Mouse (Mus musculus) liver, embryonic 12.5 days (tissue): ENCODE measurements at regions not wholly inside any gene's neighbourhood (a gene's known extent, or its start where the extent isn't known, plus 50 kb on each side); places are given as distances from the start of the nearest gene placed in this dataset.
"Not testable (repeated sequence)": the region's sequence is repeated elsewhere in the genome, so short reads cannot be mapped to it uniquely, and the experiment has no call there.

Experiments used
- ATAC-seq: fragments of 200-750 bp; cut with Nextera tagmentation; 2 replicates; pipeline ENCODE4 v1.8.0; 2017; ENCODE audit warnings: moderate number of reproducible peaks, mild to moderate bottlenecking, moderate library complexity
- H3K27ac ChIP-seq: fragments of 300-500 bp; sonication (generic); 2 replicates; pipeline ENCODE4 v1.5.1; 2016; ENCODE audit warnings: mild to moderate bottlenecking
- H3K27me3 ChIP-seq: fragments of 300-500 bp; sonication (generic); replicated peaks from 2 replicates; pipeline ENCODE4 v1.6.1; 2016; ENCODE audit warnings: mild to moderate bottlenecking, moderate library complexity
- H3K36me3 ChIP-seq: fragments of 300-500 bp; sonication (generic); 2 replicates; pipeline ENCODE4 v1.6.1; 2016; ENCODE audit warnings: mild to moderate bottlenecking, moderate library complexity
- H3K4me1 ChIP-seq: fragments of 300-500 bp; sonication (generic); 2 replicates; pipeline ENCODE4 v1.6.1; 2016
- H3K4me2 ChIP-seq: fragments of 300-500 bp; sonication (generic); 2 replicates; pipeline ENCODE4 v1.6.1; 2016; ENCODE audit warnings: mild to moderate bottlenecking, moderate library complexity
- H3K4me3 ChIP-seq: fragments of 300-500 bp; sonication (generic); 2 replicates; pipeline ENCODE4 v1.5.1; 2016; ENCODE audit warnings: mild to moderate bottlenecking, moderate library complexity
- H3K9ac ChIP-seq: fragments of 300-500 bp; sonication (generic); 2 replicates; pipeline ENCODE4 v1.6.1; 2016; ENCODE audit warnings: mild to moderate bottlenecking, moderate library complexity
- H3K9me3 ChIP-seq: fragments of 300-500 bp; sonication (generic); replicated peaks from 2 replicates; pipeline ENCODE4 v1.6.1; 2016; ENCODE audit warnings: mild to moderate bottlenecking, moderate library complexity
- WGBS: fragments of 180-500 bp; shearing (Covaris S2); methylation state at CpG from one replicate; pipeline ENCODE4 v1.1.7; 2016; ENCODE audit not compliant: insufficient replicate concordance; 5-methylcytosine and 5-hydroxymethylcytosine counted together

DNA sequence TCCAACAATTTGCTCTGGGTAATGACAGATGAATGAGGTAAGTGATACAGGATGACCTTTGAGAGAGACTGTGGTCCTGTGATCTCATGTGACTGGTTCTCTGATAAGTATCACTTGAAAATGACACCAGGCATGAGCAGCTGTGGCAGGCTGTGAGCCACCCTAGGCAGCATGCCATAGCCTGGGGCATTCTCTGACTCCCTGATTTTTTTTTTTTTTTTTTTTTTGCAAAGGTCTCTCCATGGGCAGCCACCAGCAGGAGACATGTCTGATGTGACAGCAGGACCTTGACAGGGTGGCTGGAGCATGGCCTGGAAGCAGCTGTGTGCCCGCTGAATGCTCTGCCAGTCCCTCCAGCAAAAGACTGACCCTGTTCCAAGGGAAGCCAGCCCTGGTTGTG is 116.4 kb upstream of the Vldlr start:
- no peak overlapping the region for H3K27ac ChIP-seq
- no peak for ATAC-seq

DNA sequence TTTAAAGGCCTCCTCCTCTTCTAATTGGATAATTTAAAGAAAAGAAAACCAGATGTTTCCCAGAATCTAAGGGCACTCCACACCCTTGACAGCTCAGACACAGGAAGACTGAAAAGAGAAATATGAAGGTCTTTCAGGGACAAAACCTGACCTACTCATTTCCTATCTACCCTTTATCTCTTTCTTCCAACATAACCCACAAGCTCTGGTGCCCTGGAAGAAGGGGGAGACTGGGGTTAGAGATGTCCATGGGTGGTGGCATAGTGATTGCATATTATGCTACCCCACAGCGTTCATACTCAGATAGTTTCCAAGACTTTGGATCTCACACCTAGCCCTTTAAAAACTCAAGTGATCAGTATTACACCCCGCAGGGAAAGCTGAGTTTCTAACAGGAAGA is 105.8 kb upstream of the Vldlr start:
- no peak overlapping the region for H3K4me2 ChIP-seq
- H3K27ac ChIP-seq = no peak overlapping the region
- no peaks in the 10 kb centered on the region for H3K4me1 ChIP-seq
- no peak overlapping the region for H3K9ac ChIP-seq
- WGBS = 29% methylated on average over 2 of the region's 2 CpGs
- H3K9me3 ChIP-seq = no peaks in the 10 kb centered on the region
- H3K4me3 ChIP-seq = no peak overlapping the region
- H3K36me3 ChIP-seq = no peaks in the 10 kb centered on the region
- no peaks in the 10 kb centered on the region for H3K27me3 ChIP-seq
- no peak for ATAC-seq

More for the DNA sequence above, 116.4 kb upstream of the Vldlr start:
- 56% methylated on average over 1 of the region's 1 CpGs for WGBS
- no peaks in the 10 kb centered on the region for H3K36me3 ChIP-seq
- no peak overlapping the region for H3K9ac ChIP-seq
- no peak overlapping the region for H3K4me2 ChIP-seq
- no peak overlapping the region for H3K4me3 ChIP-seq
- H3K9me3 ChIP-seq = no peaks in the 10 kb centered on the region
- no peaks in the 10 kb centered on the region for H3K27me3 ChIP-seq
- H3K4me1 ChIP-seq = no peaks in the 10 kb centered on the region

DNA sequence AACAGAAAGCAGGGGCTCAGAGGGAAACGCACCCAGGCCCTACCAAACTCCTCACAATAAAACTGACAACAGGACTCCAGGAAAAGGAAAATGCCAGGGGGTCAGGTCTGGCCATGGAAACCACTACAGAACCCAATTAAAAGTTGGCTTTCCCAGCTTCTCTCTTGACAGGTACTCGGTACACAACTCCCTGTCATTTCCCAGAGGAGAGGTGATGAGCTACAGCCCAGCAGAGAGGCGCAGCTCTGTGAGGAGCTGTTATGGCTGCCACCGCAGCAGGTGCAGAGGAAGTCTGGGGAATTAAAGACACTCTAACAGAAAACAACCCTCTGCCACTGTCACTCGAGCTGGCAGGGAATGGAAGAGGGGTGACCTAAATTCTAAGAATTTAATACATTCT is 95.4 kb upstream of the Vldlr start:
- Histone ChIP-seq H3K27ac (no peak overlapping the region), H3K4me1 (no peaks in the 10 kb centered on the region), H3K36me3 (no peaks in the 10 kb centered on the region), H3K27me3 (no peaks in the 10 kb centered on the region), H3K9ac (no peak overlapping the region), H3K9me3 (no peaks in the 10 kb centered on the region), H3K4me2 (no peak overlapping the region), H3K4me3 (no peak overlapping the region)
- WGBS = 59% methylated on average over 5 of the region's 5 CpGs
- ATAC-seq = no peak

DNA sequence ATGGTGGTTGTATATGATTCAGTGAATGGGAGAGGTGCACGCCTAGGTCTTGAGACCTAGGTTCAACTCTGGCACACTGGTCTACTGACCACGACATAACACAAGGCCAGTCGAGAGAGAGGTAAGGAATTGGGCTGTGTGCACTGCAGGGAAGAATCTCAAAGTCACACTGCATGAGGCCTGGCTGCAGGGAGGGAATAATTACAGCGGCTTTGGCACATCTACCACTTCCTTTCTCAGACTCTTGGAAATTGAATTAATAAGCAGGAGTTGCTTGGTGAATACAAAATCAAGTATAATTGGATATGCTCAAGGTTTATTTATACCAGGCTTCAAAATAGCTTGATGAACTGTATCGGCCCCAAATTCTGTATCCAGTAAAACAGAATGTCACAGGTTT is 93.9 kb upstream of the Vldlr start:
- Histone ChIP-seq H3K4me3 (no peak overlapping the region), H3K27ac (no peak overlapping the region), H3K9me3 (no peaks in the 10 kb centered on the region), H3K9ac (no peak overlapping the region), H3K36me3 (no peaks in the 10 kb centered on the region), H3K27me3 (no peaks in the 10 kb centered on the region), H3K4me1 (no peaks in the 10 kb centered on the region), H3K4me2 (no peak overlapping the region)
- WGBS = 67% methylated on average over 5 of the region's 5 CpGs
- no peak for ATAC-seq

DNA sequence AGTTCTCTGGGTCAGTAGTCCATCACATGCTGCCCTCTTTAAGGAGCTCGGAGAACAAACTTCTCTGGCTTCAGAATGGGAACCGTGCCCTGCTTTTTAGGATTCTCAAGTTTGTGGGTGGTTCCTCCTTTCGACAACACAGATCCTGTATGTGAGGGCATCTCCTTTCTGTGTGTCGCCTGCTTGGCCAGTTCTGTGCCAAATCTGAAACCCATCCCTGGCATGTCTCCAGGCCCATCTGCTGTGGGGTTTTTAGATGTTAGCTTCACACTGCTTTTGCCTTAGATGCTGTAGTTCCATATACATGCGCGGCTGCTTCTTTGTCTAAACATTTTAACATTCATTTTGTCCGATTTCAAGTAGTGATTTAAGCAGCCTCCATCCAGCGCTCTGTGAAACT is 93.0 kb upstream of the Vldlr start:
- ATAC-seq = no peak
- Histone ChIP-seq H3K4me3 (no peak overlapping the region), H3K9ac (no peak overlapping the region), H3K9me3 (no peaks in the 10 kb centered on the region), H3K27me3 (no peaks in the 10 kb centered on the region), H3K4me2 (no peak overlapping the region), H3K36me3 (no peaks in the 10 kb centered on the region), H3K27ac (no peak overlapping the region), H3K4me1 (no peaks in the 10 kb centered on the region)
- 77% methylated on average over 8 of the region's 8 CpGs for WGBS

DNA sequence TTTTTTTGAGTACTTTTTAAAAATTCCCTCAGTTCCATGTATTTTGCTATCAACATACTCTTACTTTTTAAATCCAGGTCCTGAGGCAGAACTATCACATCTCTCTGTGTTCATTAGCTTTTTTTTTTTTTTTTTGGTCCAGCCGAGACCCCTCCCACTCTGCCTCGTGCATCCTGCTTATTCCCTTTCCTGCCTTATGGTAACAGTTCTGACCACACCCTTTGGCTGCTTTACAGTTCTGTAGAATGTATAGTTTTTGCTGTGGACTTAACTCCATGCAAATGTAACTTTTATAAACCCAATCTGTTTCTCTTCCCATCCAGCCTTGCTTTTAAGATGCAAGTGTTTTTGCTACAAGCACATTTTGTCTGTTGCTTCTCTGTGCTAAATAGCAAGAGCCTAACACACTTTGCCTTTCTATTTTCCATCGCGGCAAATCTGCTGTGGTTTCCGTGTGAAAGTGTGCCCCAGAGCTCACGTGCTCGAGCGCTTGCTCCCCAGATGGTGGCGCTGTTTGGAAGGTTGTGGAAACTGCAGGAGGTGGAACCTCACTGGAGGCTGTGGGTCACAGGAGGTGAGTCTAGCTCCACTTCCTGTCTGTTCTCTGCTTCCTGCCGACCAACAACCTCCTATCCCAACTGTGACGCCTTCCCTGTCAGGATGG is 92.3 kb upstream of the Vldlr start:
- no peaks in the 10 kb centered on the region for H3K27me3 ChIP-seq
- H3K36me3 ChIP-seq = no peaks in the 10 kb centered on the region
- H3K9ac ChIP-seq = no peak overlapping the region
- no peak for ATAC-seq
- no peak overlapping the region for H3K4me3 ChIP-seq
- no peaks in the 10 kb centered on the region for H3K9me3 ChIP-seq
- H3K4me2 ChIP-seq = no peak overlapping the region
- H3K4me1 ChIP-seq = no peaks in the 10 kb centered on the region
- WGBS = 29% methylated on average over 11 of the region's 11 CpGs
- no peak overlapping the region for H3K27ac ChIP-seq

DNA sequence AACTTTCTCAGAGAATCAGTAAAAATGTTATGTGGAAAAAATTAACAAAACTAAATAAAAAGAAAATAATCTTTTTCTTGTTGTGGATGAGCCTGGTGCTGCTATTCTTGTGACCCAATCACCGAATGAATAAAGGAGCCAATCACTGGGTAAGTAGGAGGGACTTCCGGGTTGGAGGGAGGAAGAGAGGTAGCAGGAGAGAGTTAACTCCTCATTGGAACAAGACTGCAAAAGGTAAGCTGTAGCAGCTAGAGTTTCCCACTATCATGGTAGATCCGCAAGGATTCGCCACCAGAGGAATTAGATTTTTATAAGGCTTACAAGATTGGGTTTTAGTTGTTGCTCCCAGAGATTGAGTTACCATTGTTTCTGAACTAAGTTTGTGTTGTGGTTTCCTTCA is 87.8 kb upstream of the Vldlr start:
- ATAC-seq = not testable (repeated sequence)

DNA sequence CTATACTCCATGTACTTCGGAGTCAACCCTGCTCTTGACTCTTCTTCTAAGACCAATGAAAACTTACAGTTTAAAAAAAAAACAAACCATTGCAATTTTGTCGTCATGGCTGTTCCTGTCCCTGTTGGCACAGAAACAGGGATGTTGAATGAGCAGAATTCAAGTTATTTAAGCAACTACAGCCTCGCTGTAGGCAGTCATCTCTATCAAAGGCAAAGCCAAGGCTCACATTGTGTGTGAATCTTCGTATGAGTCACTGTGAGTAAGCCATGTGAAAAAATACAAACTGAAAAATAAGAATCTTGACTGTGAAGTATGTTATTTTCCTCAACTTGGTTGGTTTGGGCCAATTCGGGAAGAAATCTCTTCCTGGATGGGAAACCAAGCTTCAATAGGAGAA is 81.9 kb upstream of the Vldlr start:
- Histone ChIP-seq H3K27ac (no peak overlapping the region), H3K9me3 (no peaks in the 10 kb centered on the region), H3K27me3 (no peaks in the 10 kb centered on the region), H3K36me3 (no peaks in the 10 kb centered on the region), H3K4me3 (no peak overlapping the region), H3K4me1 (no peaks in the 10 kb centered on the region), H3K4me2 (no peak overlapping the region), H3K9ac (no peak overlapping the region)
- ATAC-seq = no peak
- WGBS = 63% methylated on average over 5 of the region's 5 CpGs

More for the DNA sequence above, 87.8 kb upstream of the Vldlr start:
- not testable (repeated sequence) for H3K4me2 ChIP-seq, H3K9ac ChIP-seq, H3K4me3 ChIP-seq, H3K9me3 ChIP-seq, H3K27me3 ChIP-seq, H3K36me3 ChIP-seq, H3K27ac ChIP-seq, H3K4me1 ChIP-seq
- WGBS = 72% methylated on average over 4 of the region's 4 CpGs

DNA sequence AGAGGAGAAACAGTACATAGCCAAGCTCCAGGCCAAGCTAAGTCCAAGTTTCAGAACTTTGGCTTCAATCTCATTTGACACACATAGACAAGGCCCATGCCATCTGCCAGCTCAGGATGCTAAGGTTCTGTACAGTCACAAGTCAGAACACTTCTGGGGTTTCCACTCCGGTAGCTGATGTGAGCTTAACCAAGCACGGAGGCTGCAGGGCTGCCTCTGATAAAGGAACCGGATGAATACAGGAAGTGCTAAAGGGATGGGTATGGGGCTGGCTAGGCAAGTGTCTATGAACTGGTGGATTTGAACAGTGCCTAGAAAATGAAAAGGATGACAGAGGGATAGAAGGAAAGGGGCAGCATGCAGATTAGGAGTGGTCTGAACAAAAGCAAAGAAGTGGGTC is 75.4 kb upstream of the Vldlr start:
- H3K4me1 ChIP-seq = no peaks in the 10 kb centered on the region
- H3K9me3 ChIP-seq = no peaks in the 10 kb centered on the region
- no peak overlapping the region for H3K4me3 ChIP-seq
- no peaks in the 10 kb centered on the region for H3K36me3 ChIP-seq
- ATAC-seq = no peak
- H3K4me2 ChIP-seq = no peak overlapping the region
- no peak overlapping the region for H3K27ac ChIP-seq
- H3K27me3 ChIP-seq = no peaks in the 10 kb centered on the region; the same call in 1 of the 2 replicates
- H3K9ac ChIP-seq = no peak overlapping the region
- 16% methylated on average over 3 of the region's 3 CpGs for WGBS

DNA sequence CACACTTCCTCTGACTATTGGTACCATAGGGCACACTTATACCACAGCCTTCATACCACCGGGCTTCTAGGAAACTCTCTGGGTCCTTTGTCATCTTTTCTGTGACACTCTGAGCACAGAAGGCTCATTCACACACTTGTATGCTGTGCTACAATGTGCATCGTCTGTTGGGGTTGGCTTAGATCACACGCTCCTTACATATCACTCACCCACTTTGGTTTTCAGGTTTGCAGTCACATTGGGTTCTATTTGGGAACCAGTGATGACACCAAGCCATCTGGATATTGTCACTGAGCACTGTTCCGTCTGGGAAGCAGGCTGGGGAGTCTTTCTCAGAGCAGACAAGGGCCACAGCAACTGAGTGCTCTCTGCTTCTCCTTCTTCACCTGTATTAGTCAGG is 74.1 kb upstream of the Vldlr start:
- Histone ChIP-seq H3K9me3 (no peaks in the 10 kb centered on the region), H3K4me2 (no peak overlapping the region), H3K4me3 (no peak overlapping the region), H3K9ac (no peak overlapping the region), H3K27ac (no peak overlapping the region), H3K4me1 (no peaks in the 10 kb centered on the region), H3K27me3 (no peaks in the 10 kb centered on the region; the same call in 1 of the 2 replicates), H3K36me3 (no peaks in the 10 kb centered on the region)
- WGBS = 69% methylated on average over 4 of the region's 4 CpGs
- ATAC-seq = no peak

DNA sequence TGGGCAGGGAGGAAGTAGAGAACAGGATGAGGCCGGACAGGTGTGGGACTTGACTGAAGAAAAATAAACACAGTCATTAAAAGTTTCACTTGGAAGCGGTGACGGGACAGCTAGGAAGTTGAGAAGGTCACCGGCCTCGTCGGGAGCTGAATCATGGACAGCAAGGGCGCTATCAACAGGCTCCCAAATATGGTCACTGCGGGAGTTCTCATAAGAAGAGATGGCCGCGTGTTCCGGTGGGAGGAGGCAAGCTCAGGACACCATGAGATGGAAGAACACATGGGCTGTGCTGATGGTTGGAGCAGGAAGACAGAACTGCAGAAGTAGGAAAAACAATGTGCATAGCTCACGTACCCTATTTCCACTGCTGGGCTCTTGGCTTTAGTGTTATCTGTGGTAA is 68.9 kb upstream of the Vldlr start:
- H3K4me3 ChIP-seq = no peak overlapping the region
- no peaks in the 10 kb centered on the region for H3K9me3 ChIP-seq
- H3K4me2 ChIP-seq = no peak overlapping the region
- WGBS = 56% methylated on average over 12 of the region's 12 CpGs
- no peaks in the 10 kb centered on the region for H3K36me3 ChIP-seq
- peaks cover 7% of the 10 kb centered on the region; the same call in 1 of the 2 replicates for H3K4me1 ChIP-seq
- no peak for ATAC-seq
- no peak overlapping the region for H3K9ac ChIP-seq
- no peak overlapping the region for H3K27ac ChIP-seq
- no peaks in the 10 kb centered on the region; the same call in 1 of the 2 replicates for H3K27me3 ChIP-seq

DNA sequence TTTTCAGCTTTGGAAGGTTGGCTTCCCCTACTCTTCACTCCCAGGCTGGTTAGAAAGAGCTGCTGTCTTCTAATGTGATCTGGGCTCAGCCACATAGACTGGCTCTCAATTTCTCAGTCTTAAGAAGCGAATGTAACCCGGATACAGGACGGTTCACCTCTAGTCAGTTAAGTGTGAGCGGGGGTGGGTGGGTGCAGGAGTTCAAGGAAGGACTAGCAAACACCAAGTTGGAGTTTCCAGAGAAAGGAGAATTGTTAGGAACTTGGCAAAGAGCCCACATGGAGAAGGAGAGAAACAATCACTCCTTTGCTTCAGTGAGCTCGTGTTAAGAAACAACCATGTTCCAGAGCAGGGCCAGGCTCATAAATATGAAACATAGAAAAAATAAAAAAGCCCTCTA is 68.0 kb upstream of the Vldlr start:
- Histone ChIP-seq H3K27me3 (no peaks in the 10 kb centered on the region; the same call in 1 of the 2 replicates), H3K9ac (no peak overlapping the region), H3K4me2 (no peak overlapping the region), H3K9me3 (no peaks in the 10 kb centered on the region), H3K36me3 (no peaks in the 10 kb centered on the region), H3K27ac (no peak overlapping the region), H3K4me3 (no peak overlapping the region), H3K4me1 (peaks cover 7% of the 10 kb centered on the region; the same call in 1 of the 2 replicates)
- no peak for ATAC-seq
- WGBS = 59% methylated on average over 5 of the region's 5 CpGs

DNA sequence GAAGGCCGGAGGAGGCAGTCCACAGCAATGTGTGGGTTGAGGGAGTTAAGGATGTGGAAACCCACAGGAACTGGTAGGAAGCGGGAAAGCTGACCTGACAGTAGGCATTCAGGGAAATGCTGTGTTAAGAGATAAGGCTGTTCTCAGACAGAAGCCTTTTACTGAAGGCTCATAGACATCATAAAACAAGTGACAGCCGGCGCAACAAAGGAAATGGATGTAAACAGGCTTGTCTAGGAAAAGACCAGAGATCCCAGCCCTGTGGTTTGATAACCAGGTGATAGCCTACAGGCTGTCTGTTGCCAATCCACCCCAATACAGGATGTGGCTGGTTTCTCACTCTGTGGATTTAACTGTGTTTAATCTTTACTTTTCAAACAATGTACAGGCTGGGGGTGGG is 66.7 kb upstream of the Vldlr start:
- H3K27me3 ChIP-seq = no peaks in the 10 kb centered on the region
- H3K9me3 ChIP-seq = no peaks in the 10 kb centered on the region
- peaks cover 7% of the 10 kb centered on the region; the same call in 1 of the 2 replicates for H3K4me1 ChIP-seq
- no peak overlapping the region for H3K4me3 ChIP-seq
- H3K36me3 ChIP-seq = no peaks in the 10 kb centered on the region
- H3K27ac ChIP-seq = no peak overlapping the region
- 15% methylated on average over 4 of the region's 4 CpGs for WGBS
- no peak overlapping the region for H3K9ac ChIP-seq
- 0 out of 2 replicates have a peak, but pooled peaks have one; percentile 32 for ATAC-seq
- H3K4me2 ChIP-seq = no peak overlapping the region
